Mouse (Mus musculus) left cerebral cortex, postnatal 25 days (tissue): ENCODE data around the gene Tbc1d9. TPM values are rescaled to one million over a fixed set of nuclear protein-coding genes. Genes with fewer than 3 reads are reported as not detected.
A peak's percentile ranks its signal among the peaks of the same experiment; 100 is the strongest.

Source experiments
- DNase-seq, 2 experiments: peaks; one replicate each; pipeline ENCODE4 v3.0.0; 2022; ENCODE audit warnings: low spot score in 2 of 2, mixed read lengths in 1 of 2
- intact Hi-C: fragments of 180-260 bp; cut with DNase I; formaldehyde crosslinking; loops from one replicate; pipeline ENCODE4 v1.15.1; 2025
- total RNA-seq, 2 experiments: library from RNA; stranded (reverse); gene quantifications; 2 replicates each; pipeline ENCODE4 v1.2.3; 2021

The Tbc1d9 gene
- total RNA-seq, 2 experiments from 2014 or later, result 98.7 to 106 TPM

- intact Hi-C loops, result no loop called here
- DNase-seq, result peak in 1 of 2 experiments; percentile 21
Measured at GRCm38 (mm10) chr8:83219392-83219791, 54.2 kb downstream of the Tbc1d9 start.

GRCm38 (mm10) chr8:83220746-83221145 lies 55.6 kb downstream of the Tbc1d9 start:
- no peak for DNase-seq
- intact Hi-C loops, result no loop called here

- intact Hi-C loops, result no loop called here
- no peak for DNase-seq
Measured at GRCm38 (mm10) chr8:83224754-83225416, 59.7 kb downstream of the Tbc1d9 start.

- no peak for DNase-seq
- intact Hi-C loops, result no loop called here
Measured at GRCm38 (mm10) chr8:83225598-83225997, 60.4 kb downstream of the Tbc1d9 start.

DNA sequence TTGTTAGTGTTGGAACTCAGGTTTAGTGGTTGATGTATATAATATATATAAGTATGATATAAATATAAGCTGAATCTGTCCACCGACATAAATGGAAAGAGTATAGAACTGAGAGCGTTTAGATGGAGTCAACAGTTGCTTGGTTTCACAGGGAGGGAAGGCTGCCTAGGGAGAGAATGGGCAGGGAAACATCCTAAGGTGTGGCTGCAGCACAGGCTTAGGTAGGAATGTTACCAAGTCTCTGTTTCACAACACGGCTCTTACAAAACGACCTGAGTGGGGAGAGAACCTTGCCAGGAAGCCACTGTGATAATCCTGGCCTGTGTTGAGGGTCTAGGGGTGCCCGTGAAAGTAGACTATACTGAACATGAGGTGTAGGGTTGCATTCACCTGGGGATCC lies 62.2 kb downstream of the Tbc1d9 start:
- intact Hi-C loops, result no loop called here
- DNase-seq, result no peak

GRCm38 (mm10) chr8:83233099-83233498 lies 67.9 kb downstream of the Tbc1d9 start:
- DNase-seq, result no peak
- intact Hi-C loops, result no loop called here

DNA sequence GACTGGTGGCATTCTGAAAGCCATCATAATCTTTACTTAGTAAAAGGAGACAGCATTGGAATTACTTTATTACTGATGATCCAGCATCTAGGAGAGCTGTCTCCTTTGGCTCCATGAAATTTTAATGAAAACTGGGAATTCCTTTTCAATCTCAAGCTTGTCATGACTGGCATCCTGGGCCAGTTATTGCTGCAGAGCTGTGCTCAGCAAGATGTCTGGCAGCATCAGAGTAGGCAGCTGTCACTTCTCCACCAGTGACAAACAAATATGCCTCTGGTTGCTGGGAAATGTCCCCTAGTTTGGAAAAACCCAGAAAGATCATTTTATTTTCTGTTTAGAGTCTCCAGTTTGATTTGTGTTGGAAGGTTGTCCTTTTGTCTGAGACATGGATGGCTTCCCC lies 74.2 kb downstream of the Tbc1d9 start:
- no peak for DNase-seq
- intact Hi-C loops, result no loop called here

DNA sequence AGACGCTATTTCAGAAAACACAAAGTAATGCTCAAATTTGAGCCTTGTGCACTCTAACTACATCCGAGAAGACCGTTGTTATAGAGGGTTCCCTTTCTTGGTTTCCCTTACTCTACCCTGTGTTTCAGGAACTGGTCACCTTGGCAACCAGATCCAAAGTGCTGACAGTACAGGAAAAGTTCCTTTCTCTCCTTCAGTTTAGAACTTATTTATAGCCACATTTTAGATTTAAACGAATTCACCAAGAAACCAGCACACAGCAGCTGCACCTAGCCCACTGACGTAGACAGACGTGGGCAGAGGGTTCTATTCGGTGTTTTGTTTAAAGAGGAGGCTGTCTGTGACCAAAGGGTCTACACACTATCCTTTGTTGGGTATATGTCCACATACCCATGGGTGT lies 79.0 kb downstream of the Tbc1d9 start:
- intact Hi-C loops, result loop anchor here (5.0 kb wide), 1 partner anchor 77 kb away; the partner anchor contains the start of genes Gm10645 and Tbc1d9
- DNase-seq, result peak; percentile 47 to 87

DNA sequence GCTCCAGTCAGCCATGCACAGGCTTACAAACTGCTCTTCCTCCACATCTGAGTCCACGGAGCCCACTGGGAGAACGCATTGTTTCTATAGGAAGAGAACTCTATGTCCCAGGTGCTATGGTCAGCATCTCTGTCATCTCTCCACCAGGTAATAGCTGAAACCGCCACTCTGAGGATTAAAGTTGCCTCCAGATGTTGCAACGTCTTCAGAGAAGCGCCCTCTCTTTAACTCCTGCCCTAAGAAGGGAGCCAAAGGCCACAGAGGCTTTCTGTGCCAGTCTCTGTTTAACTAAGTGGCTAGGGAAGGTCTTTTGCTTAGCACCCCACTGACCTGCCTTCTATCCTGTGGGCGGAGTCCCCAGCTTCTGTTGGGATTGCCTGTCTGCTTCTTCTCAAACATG lies 85.7 kb downstream of the Tbc1d9 start:
- no peak for DNase-seq
- intact Hi-C loops, result no loop called here

- intact Hi-C loops, result no loop called here
- DNase-seq, result no peak
Measured at GRCm38 (mm10) chr8:83251362-83252246, 86.5 kb downstream of the Tbc1d9 start.

- intact Hi-C loops, result no loop called here
- DNase-seq, result no peak
Measured at GRCm38 (mm10) chr8:83252791-83253190, 87.6 kb downstream of the Tbc1d9 start.

DNA sequence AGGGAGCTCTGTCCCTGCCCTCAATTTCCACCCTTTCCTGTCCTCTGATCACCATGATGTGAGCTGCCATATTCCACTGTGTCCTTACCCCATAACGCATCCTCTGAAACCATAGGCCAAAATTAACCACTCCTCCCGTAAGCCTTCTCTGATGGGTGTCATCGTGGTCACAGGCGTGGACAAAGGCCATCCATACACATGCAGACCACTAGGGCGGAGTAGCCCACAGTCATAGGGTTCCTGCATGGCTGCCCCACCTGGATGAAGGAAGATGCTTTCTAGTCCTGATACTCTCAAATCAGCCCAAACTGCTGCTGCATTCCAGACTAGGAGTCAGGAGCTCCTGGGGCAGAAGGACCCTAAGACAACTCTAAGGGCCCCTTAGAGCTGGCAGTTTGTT lies 92.5 kb downstream of the Tbc1d9 start:
- intact Hi-C loops, result no loop called here
- DNase-seq, result no peak

GRCm38 (mm10) chr8:83260418-83261215 lies 95.5 kb downstream of the Tbc1d9 start:
- intact Hi-C loops, result loop anchor here (5.0 kb wide), 3 partner anchors 82 to 158 kb away; no protein-coding TSS in a partner anchor
- peak; percentile 56 to 57 for DNase-seq

- intact Hi-C loops, result no loop called here
- no peak for DNase-seq
Measured at GRCm38 (mm10) chr8:83271172-83271571, 106.0 kb downstream of the Tbc1d9 start.

DNA sequence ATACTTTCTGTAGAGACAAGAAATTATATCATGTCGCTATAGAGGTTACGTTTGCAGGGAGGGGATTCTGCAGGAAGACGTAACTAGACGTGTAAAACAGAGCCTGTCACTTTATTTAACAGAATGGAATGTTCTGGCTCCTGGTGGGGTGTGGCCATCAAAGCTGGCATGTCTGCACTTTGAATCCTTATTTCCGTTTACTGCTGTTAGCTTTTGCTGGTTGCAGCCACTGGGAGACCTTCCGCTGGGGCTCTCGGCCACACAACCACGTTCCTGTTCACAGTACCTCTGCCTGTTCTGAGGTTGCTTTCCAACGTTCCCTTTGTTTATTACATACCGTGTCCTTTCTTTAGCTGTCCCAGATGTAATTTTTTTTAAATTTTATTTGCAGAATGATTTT lies 107.3 kb downstream of the Tbc1d9 start:
- intact Hi-C loops, result no loop called here
- no peak for DNase-seq

GRCm38 (mm10) chr8:83274470-83274869 lies 109.3 kb downstream of the Tbc1d9 start:
- DNase-seq, result no peak
- intact Hi-C loops, result no loop called here

DNA sequence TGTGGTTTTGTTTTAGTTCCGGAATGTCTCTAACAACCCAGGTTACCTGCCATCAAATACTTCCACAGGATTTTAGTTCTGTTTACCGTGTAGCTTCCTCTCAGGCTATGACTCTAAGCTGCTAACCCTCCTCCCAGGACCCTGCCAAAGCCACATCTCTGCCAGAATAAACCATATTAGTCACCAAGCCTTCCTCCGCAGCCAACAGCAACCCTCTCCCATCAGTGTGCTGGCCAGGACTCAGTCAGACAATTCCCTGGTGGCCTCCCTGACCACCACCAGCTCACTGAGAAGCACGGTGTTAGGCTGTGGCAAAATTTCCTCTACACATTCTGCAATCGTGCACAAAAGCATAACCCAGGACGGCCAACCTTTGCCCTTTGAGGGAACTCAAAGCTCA lies 113.3 kb downstream of the Tbc1d9 start:
- DNase-seq, result no peak
- intact Hi-C loops, result no loop called here

DNA sequence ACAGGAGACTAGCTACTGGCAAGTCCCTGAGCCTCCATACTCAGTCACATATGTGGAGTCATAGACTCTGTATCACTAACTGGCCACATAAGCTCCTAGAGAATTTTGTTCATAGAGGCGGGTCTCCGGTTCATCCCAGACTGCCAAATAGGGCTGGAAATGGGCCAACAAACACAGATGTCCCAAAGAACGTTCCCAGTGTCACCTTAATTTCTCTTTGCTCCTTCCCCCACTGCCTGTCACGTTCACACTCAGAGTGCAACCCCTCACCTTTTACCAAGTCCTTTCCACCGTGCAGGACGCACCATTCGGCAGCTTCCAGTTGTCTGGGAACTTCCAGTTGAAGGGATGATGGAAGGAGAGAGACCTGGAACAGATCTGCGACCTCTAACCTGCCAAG lies 120.2 kb downstream of the Tbc1d9 start:
- DNase-seq, result no peak
- intact Hi-C loops, result no loop called here

DNA sequence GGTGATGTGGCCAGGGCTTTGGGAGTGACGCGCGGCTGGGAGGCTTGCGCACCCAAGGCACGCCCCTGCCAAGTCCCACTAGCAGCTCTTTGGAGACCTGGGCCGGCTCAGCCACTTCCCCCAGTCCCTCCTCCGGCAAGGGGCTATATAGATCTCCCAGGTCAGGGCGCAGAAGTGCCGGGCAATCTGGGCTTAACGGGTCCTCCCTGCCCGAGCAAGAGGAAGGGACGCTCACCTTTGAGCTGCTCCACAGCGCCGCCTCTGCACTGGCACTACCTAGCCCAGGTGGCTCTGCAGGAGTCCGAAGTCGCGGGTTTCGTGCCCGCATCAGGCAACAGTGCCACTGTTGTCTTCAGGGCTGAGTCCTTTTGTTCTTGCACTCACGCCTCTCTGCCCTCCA lies 125.0 kb downstream of the Tbc1d9 start, which contains the start of gene Ucp1:
TSS of gene Ucp1 (plus strand) at position 177 of the 400 bp plus-strand sequence.
- DNase-seq, result no peak
- intact Hi-C loops, result no loop called here

- intact Hi-C loops, result no loop called here
- DNase-seq, result no peak
Measured at GRCm38 (mm10) chr8:83297375-83297774, 132.2 kb downstream of the Tbc1d9 start.
